Mouse (Mus musculus) C2C12 (cell line): ENCODE data around the gene Mboat2. TPM values are rescaled to one million over a fixed set of nuclear protein-coding genes. Genes with fewer than 3 reads are reported as not detected.

Experiments used
- H3K27me3 ChIP-seq: one replicate; pipeline ENCODE4 v1.6.1; 2011; ENCODE audit not compliant: control insufficient read depth, insufficient read depth, insufficient read length
- H3K36me3 ChIP-seq: one replicate; pipeline ENCODE4 v1.6.1; 2011; ENCODE audit not compliant: control insufficient read depth, insufficient read depth
- H3K4me3 ChIP-seq: one replicate; pipeline ENCODE4 v1.5.1; 2011; ENCODE audit warnings: mild to moderate bottlenecking, control low read depth; ENCODE audit not compliant: poor library complexity, insufficient read depth, severe bottlenecking
- H3K79me2 ChIP-seq: one replicate; pipeline ENCODE4 v1.6.1; 2011; ENCODE audit not compliant: control insufficient read depth, insufficient read depth
- H3K79me3 ChIP-seq: one replicate; pipeline ENCODE4 v1.6.1; 2011; ENCODE audit warnings: low read depth, control low read depth
- H3ac ChIP-seq: one replicate; pipeline ENCODE3; 2011; ENCODE audit warnings: low read depth; ENCODE audit not compliant: control insufficient read depth, insufficient read length
- CEBPB ChIP-seq: IDR thresholded peaks from one replicate; pipeline ENCODE4 v1.6.1; 2011; ENCODE audit warnings: low read depth, mild to moderate bottlenecking, control low read depth, moderate library complexity
- CTCF ChIP-seq: IDR thresholded peaks from one replicate; pipeline ENCODE4 v1.5.1; 2011; ENCODE audit not compliant: control insufficient read depth, insufficient read depth, insufficient read length
- FOSL1 ChIP-seq: IDR thresholded peaks from one replicate; pipeline ENCODE4 v1.8.0; 2011; ENCODE audit warnings: mild to moderate bottlenecking, low read length; ENCODE audit not compliant: poor library complexity, insufficient read depth, severe bottlenecking
- MAX ChIP-seq: IDR thresholded peaks from one replicate; pipeline ENCODE4 v1.6.1; 2011; ENCODE audit warnings: mild to moderate bottlenecking, control low read depth
- MYOD1 ChIP-seq: IDR thresholded peaks from one replicate; pipeline ENCODE4 v1.6.1; 2011; ENCODE audit warnings: low read depth; ENCODE audit not compliant: control insufficient read depth, insufficient read length
- MYOG ChIP-seq: IDR thresholded peaks from one replicate; pipeline ENCODE4 v1.6.1; 2011; ENCODE audit not compliant: control insufficient read depth, insufficient read length; ENCODE audit errors: extremely low read depth
- USF1 ChIP-seq: IDR thresholded peaks from one replicate; pipeline ENCODE4 v1.6.1; 2011; ENCODE audit warnings: low read depth, mild to moderate bottlenecking, control low read depth, moderate library complexity
- polyA plus RNA-seq: library from polyadenylated mRNA; unstranded; fragments of >200 nt; fragmentation: generic; extraction: Trizol; gene quantifications from one replicate; pipeline ENCODE4 v1.2.1, GENCODE M21; 2012; ENCODE audit warnings: missing spikeins

Mboat2 gene
- polyA plus RNA-seq, 1 experiment = 3.7 TPM

DNA sequence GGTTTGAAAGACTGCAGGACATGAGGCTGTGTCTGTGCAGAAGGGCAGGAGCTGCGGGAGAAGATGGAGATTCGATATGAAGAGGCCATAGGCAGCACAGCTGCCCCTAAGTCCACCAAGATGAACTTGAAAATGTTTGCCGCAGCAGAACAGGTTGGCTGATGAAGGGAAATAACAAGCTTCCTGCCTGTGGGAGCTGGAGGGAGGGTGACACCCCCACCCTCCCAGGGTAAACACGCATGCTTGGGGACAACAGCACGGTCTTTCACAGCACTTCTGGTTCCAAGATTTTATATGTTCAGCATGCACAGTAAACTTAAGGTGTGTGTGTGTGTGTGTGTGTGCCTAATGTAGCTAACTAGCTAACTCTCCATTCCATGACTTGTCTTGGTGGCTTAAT lies 38.6 kb downstream of the Mboat2 start:
- no peak for TF ChIP-seq FOSL1
- TF ChIP-seq CEBPB = no peak
- H3K36me3 ChIP-seq = no peaks in the 10 kb centered on the region
- no peak overlapping the region for H3K4me3 ChIP-seq
- H3ac ChIP-seq = no peak overlapping the region
- H3K79me2 ChIP-seq = no peaks in the 10 kb centered on the region
- no peaks in the 10 kb centered on the region for H3K27me3 ChIP-seq
- no peaks in the 10 kb centered on the region for H3K79me3 ChIP-seq

DNA sequence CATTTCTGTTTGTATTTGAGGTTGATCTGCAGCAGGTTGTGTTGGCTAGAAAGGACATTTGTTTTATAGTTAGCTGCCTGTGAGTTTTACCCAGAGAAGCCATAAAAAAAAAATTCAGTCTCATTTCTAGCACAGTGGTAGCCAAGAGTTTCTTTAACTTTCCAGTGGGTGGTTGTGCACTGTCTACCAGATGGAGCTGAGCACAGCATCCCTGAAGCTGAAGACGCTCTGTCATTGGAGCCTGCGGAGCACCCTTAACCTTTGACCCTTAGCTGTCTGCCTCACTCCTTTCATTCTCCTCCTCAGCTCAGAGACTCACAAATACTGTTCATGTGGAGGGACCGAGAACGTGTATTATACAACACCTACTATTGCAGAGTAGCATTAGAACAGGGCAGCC lies 40.2 kb downstream of the Mboat2 start:
- TF ChIP-seq FOSL1 (no peak), MYOG (no peak), CTCF (no peak), CEBPB (no peak), MAX (no peak)
- H3K27me3 ChIP-seq = no peaks in the 10 kb centered on the region
- H3ac ChIP-seq = no peak overlapping the region
- no peaks in the 10 kb centered on the region for H3K79me3 ChIP-seq
- H3K36me3 ChIP-seq = no peaks in the 10 kb centered on the region
- H3K79me2 ChIP-seq = no peaks in the 10 kb centered on the region
- H3K4me3 ChIP-seq = no peak overlapping the region

DNA sequence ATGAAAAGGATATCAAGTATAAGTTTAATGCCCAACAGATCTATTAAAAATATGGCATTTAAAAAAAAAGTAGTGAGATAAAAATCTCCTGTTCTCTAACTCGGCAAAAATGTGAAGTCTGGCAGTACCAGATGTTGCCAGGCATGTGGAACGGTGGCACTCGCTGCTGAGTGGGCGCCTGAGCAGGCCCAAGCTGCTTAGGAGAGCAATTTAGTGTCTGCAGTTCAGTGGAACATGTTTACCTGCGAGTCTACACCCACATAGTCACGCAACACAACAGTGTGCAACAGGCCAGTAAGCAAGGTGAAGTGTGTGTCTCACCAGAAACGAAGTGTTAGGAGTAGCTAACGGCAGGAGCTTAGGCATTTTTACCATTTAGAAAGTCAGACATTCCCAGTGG lies 41.6 kb downstream of the Mboat2 start:
- no peaks in the 10 kb centered on the region for H3K79me2 ChIP-seq
- no peak overlapping the region for H3ac ChIP-seq
- H3K79me3 ChIP-seq = no peaks in the 10 kb centered on the region
- H3K4me3 ChIP-seq = no peak overlapping the region
- TF ChIP-seq CTCF (no peak), USF1 (no peak), FOSL1 (no peak), MAX (no peak), CEBPB (no peak), MYOG (no peak), MYOD1 (no peak)
- no peaks in the 10 kb centered on the region for H3K27me3 ChIP-seq
- H3K36me3 ChIP-seq = no peaks in the 10 kb centered on the region

DNA sequence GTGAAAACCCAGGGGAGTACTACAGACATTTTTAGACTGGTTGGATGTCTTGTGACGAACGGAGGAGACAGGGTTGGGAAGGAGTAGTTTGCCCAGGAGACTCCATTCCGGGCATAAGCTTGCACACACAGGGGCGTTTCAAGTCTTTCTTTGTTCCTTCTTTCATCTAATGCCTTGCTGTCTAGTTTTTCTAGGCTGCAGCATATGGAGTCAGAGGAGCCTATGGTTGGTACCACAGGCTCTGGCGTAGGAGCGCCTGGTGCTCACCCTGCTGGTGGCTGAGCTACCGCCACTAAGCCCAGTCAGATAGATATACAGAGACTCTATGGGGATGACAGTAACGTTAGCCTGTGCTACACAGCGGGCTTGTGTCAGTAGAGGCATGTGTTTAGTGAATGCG lies 42.0 kb downstream of the Mboat2 start:
- H3ac ChIP-seq = no peak overlapping the region
- H3K79me3 ChIP-seq = no peaks in the 10 kb centered on the region
- no peaks in the 10 kb centered on the region for H3K79me2 ChIP-seq
- no peaks in the 10 kb centered on the region for H3K36me3 ChIP-seq
- H3K4me3 ChIP-seq = no peak overlapping the region
- no peaks in the 10 kb centered on the region for H3K27me3 ChIP-seq
- TF ChIP-seq CEBPB (no peak), USF1 (no peak), MYOG (no peak), CTCF (no peak)

DNA sequence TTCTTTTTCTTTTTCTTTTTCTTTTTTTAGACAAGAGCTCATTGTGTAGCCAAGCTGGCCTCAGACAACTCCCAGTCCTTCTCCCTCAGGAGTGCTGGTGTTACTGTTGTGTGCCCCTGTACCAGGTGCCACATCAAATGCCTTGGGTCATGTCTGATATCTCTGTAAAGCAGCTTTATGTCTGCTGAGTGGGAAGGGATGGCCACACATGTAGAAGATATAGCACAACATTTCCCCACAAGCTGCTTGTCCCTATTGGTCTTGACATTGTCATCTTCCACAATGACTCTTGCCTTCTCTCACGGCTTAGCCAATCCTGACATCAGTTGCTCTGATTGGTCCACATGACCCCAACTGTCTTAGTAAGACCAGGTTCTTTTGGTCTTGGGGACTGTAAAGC lies 45.2 kb downstream of the Mboat2 start:
- no peak overlapping the region for H3K4me3 ChIP-seq
- no peaks in the 10 kb centered on the region for H3K79me2 ChIP-seq
- TF ChIP-seq CTCF (no peak), MYOG (no peak), MAX (no peak), USF1 (no peak), MYOD1 (no peak), CEBPB (no peak), FOSL1 (no peak)
- H3K36me3 ChIP-seq = no peaks in the 10 kb centered on the region
- H3K79me3 ChIP-seq = no peaks in the 10 kb centered on the region
- no peaks in the 10 kb centered on the region for H3K27me3 ChIP-seq
- no peak overlapping the region for H3ac ChIP-seq

DNA sequence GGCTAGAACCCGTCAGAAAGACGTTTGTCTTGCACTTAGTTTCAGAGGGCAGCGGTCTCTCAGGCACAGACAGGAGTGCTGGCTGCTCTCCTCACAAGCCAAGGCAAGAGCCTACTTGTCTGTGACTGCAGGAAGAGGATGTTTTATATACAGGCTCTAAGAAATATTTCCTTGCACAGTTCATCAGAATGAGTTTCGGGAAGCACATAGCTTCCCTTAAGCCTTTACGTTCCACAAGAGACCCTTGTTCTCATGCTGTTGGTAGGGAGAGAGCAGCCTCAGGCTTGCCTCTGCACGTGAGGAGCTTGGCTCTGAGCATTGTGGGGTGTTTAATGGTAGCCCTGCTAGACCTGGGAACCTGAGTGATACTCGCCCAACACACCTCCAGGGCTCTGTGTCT lies 46.6 kb downstream of the Mboat2 start:
- Histone ChIP-seq H3K4me3 (no peak overlapping the region), H3K79me3 (no peaks in the 10 kb centered on the region), H3K36me3 (no peaks in the 10 kb centered on the region), H3K79me2 (no peaks in the 10 kb centered on the region), H3ac (no peak overlapping the region), H3K27me3 (no peaks in the 10 kb centered on the region)
- no peak for TF ChIP-seq USF1
